Mouse (Mus musculus) gastrocnemius, postnatal 36 days (tissue): ENCODE measurements around the gene Cenpf. TPM values are rescaled to one million over a fixed set of nuclear protein-coding genes. Genes with fewer than 3 reads are reported as not detected.

Experiments used
- DNase-seq, 2 experiments: peaks; one replicate each; pipeline ENCODE4 v3.0.0; 2022
- intact Hi-C: fragments of 180-260 bp; cut with DNase I; formaldehyde crosslinking; loops from one replicate; pipeline ENCODE4 v1.15.1; 2025
- total RNA-seq, 2 experiments: library from RNA; stranded (reverse); gene quantifications; 2 replicates each; pipeline ENCODE4 v1.2.3; 2021

Cenpf gene
- total RNA-seq, 2 experiments from 2014 or later: 0.79 to 0.81 TPM

- DNase-seq: no peak
- intact Hi-C loops: no loop called here
Measured at GRCm38 (mm10) chr1:189639581-189639980, 48.3 kb downstream of the Cenpf start.

GRCm38 (mm10) chr1:189633791-189634190 is 54.1 kb downstream of the Cenpf start:
- DNase-seq: no peak
- intact Hi-C loops: no loop called here

GRCm38 (mm10) chr1:189631906-189632675 is 55.8 kb downstream of the Cenpf start:
- intact Hi-C loops: no loop called here
- DNase-seq: no peak

GRCm38 (mm10) chr1:189630026-189630425 is 57.9 kb downstream of the Cenpf start:
- no peak for DNase-seq
- intact Hi-C loops: no loop called here

- intact Hi-C loops: no loop called here
Measured at GRCm38 (mm10) chr1:189627976-189628768, 59.7 kb downstream of the Cenpf start.

GRCm38 (mm10) chr1:189624756-189625155 is 63.1 kb downstream of the Cenpf start:
- DNase-seq: no peak
- intact Hi-C loops: no loop called here

More at GRCm38 (mm10) chr1:189627976-189628768, 59.7 kb downstream of the Cenpf start:
- peak; percentile 32 to 33 for DNase-seq

GRCm38 (mm10) chr1:189618970-189619740 is 68.7 kb downstream of the Cenpf start:
- DNase-seq: no peak
- intact Hi-C loops: no loop called here

- intact Hi-C loops: no loop called here
- no peak for DNase-seq
Measured at GRCm38 (mm10) chr1:189617381-189617780, 70.5 kb downstream of the Cenpf start.

GRCm38 (mm10) chr1:189615246-189615645 is 72.6 kb downstream of the Cenpf start:
- DNase-seq: no peak

GRCm38 (mm10) chr1:189613076-189613475 is 74.8 kb downstream of the Cenpf start:
- intact Hi-C loops: no loop called here
- no peak for DNase-seq

More at GRCm38 (mm10) chr1:189615246-189615645, 72.6 kb downstream of the Cenpf start:
- intact Hi-C loops: no loop called here

GRCm38 (mm10) chr1:189611775-189612174 is 76.1 kb downstream of the Cenpf start:
- intact Hi-C loops: no loop called here
- no peak for DNase-seq

GRCm38 (mm10) chr1:189608640-189609039 is 79.2 kb downstream of the Cenpf start:
- DNase-seq: no peak
- intact Hi-C loops: no loop called here

- no peak for DNase-seq
- intact Hi-C loops: no loop called here
Measured at GRCm38 (mm10) chr1:189608039-189608438, 79.8 kb downstream of the Cenpf start.

- intact Hi-C loops: no loop called here
- DNase-seq: no peak
Measured at GRCm38 (mm10) chr1:189605598-189606126, 82.2 kb downstream of the Cenpf start.

GRCm38 (mm10) chr1:189597096-189597495 is 90.8 kb downstream of the Cenpf start:
- intact Hi-C loops: no loop called here

More at GRCm38 (mm10) chr1:189597096-189597495, 90.8 kb downstream of the Cenpf start:
- DNase-seq: no peak

Other genes with a start within 250 kb of the Cenpf start
- 10 to 100 TPM in 1 of 2 experiments, 1 to 10 TPM in 1; 9.7 to 13.0 TPM for gene Ptpn14, start 40.2 kb upstream of the Cenpf start, total RNA-seq
- gene Smyd2, start 234.3 kb upstream of the Cenpf start, total RNA-seq: 100 to 1,000 TPM; 276 to 290 TPM